Mouse (Mus musculus): ENCODE results near the gene Iqgap2.

- TF ChIP-seq EP300 (IDR thresholded peaks at IDR 0.05; ENCODE audit: low read depth) = no peak
- TF ChIP-seq CTCF (IDR thresholded peaks at IDR 0.05; ENCODE audit: low read depth) = no peak
Measured at GRCm38 (mm10) chr13:95889981-95890545, 1.7 kb downstream of the Iqgap2 start.

All from heart, postnatal 0 days (tissue).